Mouse (Mus musculus): ENCODE measurements around the gene Olfr1193. TPM values are rescaled to one million over a fixed set of nuclear protein-coding genes. Genes with fewer than 3 reads are reported as not detected.
"Not testable (repeated sequence)": the region's sequence is repeated elsewhere in the genome, so short reads cannot be mapped to it uniquely, and the experiment has no call there.

Gene Olfr1193
- polyA plus RNA-seq (2016; fragmentation: Nextera tagmentation; extraction: Ambion mirVana) = not detected in 2 replicates

DNA sequence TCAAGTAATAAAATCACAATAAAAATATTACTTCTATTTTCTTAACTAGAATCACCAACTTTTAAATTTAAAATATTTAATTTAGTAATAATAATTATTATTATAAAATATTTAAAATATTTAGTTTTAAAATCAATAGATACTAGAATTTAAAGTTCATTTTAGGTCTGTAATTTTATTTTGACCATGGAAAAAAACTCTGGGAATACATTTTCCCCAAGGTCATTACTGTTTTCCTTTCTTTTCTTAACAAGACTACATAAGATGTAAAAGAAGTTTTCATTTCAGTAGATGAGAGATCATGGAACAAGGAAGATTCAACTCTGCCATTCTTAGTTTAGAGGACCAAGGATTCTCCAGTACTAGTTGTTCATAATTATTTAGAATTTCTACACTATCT is at the start of gene Olfr1193:
TSS of gene Olfr1193 (plus strand) at position 301 of the 400 bp plus-strand sequence.
- not testable (repeated sequence) for DNase-seq (ENCODE audit: extremely low spot score, low spot score); H3K27me3 ChIP-seq (ENCODE audit: poor library complexity, severe bottlenecking); H3K4me3 ChIP-seq; H3K27ac ChIP-seq; H3K4me1 ChIP-seq; H3K9me3 ChIP-seq; H3K36me3 ChIP-seq (replicated peaks)

DNA sequence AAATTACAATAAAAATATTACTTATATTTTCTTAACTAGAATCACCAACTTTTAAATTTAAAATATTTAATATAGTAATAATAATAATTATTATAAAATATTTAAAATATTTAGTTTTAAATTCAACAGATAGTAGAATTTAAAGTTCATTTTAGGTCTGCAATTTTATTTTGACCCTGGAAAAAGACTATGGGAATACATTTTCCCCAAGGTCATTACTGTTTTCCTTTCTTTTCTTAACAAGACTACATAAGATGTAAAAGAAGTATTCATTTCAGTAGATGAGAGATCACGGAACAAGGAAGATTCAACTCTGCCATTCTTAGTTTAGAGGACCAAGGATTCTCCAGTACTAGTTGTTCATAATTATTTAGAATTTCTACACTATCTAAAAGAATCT is 35.2 kb upstream of the Olfr1193 start, which contains the start of gene Olfr1191-ps1:
TSS of gene Olfr1191-ps1 (plus strand) at position 301 of the 400 bp plus-strand sequence.
- H3K9me3 ChIP-seq; DNase-seq (ENCODE audit: extremely low spot score, low spot score); H3K4me1 ChIP-seq; H3K27ac ChIP-seq; H3K4me3 ChIP-seq; H3K27me3 ChIP-seq (ENCODE audit: poor library complexity, severe bottlenecking); H3K36me3 ChIP-seq (replicated peaks): not testable (repeated sequence)
- WGBS = 91% methylated on average over 1 of the region's 1 CpGs

DNA sequence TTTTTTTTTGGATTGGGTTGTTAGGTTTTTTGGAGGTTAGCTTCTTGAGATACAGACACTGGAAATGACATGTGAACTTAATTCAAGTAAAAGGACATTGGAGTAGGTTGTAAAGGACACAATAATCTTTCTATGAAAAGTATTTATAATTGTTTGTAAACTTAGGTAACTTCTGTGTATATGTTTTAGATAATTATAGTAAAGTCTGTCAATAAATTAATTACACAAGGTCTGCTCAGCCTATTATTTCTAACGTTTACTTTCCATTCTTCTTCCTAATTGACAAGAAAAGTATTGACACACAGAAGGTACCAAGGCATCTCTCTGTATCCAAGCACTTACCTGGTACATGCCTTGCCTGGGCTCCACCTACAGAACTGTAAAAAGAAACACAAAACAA is 27.2 kb upstream of the Olfr1193 start, which contains the start of gene Olfr1192-ps1:
TSS of gene Olfr1192-ps1 (plus strand) at position 301 of the 400 bp plus-strand sequence.
- WGBS = 38% methylated on average over 1 of the region's 1 CpGs
- H3K36me3 ChIP-seq (replicated peaks) = no peaks in the 10 kb centered on the region
- H3K4me1 ChIP-seq = no peaks in the 10 kb centered on the region
- DNase-seq (ENCODE audit: extremely low spot score, low spot score) = no peak
- H3K4me3 ChIP-seq = no peak within 1 kb of the TSS
- no peak within 1 kb of the TSS for H3K27ac ChIP-seq
- no peaks in the 10 kb centered on the region for H3K9me3 ChIP-seq
- no peaks in the 10 kb centered on the region for H3K27me3 ChIP-seq (ENCODE audit: poor library complexity, severe bottlenecking)

DNA sequence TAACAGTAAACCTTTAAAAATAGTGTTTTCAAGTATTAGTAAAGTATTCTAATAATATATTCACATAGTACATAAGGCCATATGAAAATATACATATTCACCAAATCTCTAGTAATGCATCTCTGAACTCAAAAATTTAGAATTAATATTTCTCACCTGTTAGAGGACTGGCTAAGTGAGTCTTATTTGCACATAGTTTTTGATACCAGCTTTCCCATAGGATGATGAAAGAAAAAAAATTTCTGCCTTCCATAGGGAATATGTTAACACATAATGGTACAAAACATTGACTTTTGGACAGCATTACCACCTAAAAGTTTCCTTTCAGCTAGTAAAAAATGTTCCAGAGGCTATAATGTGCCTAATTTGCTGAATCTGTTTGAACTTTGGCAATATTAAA is 13.7 kb downstream of the Olfr1193 start, which contains the start of gene Olfr1195:
TSS of gene Olfr1195 (minus strand) at position 101 of the 400 bp plus-strand sequence.
- Histone ChIP-seq H3K27ac (no peak within 1 kb of the TSS), H3K4me1 (no peaks in the 10 kb centered on the region), H3K9me3 (no peaks in the 10 kb centered on the region), H3K36me3 (replicated peaks) (no peaks in the 10 kb centered on the region), H3K27me3 (ENCODE audit: poor library complexity, severe bottlenecking) (no peaks in the 10 kb centered on the region), H3K4me3 (no peak within 1 kb of the TSS)
- DNase-seq (ENCODE audit: extremely low spot score, low spot score) = no peak

DNA sequence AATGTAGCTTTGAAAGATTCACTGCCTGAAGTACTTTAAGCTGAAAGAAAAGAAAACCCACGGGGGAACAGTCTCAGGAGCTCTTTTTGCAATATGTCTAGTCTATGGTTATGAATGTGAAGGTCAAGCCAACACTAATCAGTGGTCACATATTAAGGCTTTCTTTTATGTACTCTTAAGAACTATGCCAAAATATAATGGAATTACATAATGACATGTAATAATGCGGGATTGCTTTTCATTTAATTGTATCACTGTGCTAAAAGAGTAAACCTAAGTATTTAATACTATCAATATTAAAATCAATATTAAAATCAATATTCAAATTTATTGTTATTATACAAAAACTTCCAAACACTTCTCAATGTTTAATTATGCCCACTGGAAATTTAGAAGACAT is 29.1 kb downstream of the Olfr1193 start, which contains the start of gene Olfr1196:
TSS of gene Olfr1196 (minus strand) at position 101 of the 400 bp plus-strand sequence.
- no peak for DNase-seq (ENCODE audit: extremely low spot score, low spot score)

More for the DNA sequence above, 29.1 kb downstream of the Olfr1193 start, which contains the start of gene Olfr1196:
- WGBS = 86% methylated on average over 2 of the region's 2 CpGs
- no peaks in the 10 kb centered on the region for H3K9me3 ChIP-seq
- H3K4me1 ChIP-seq = no peaks in the 10 kb centered on the region
- H3K36me3 ChIP-seq (replicated peaks) = no peaks in the 10 kb centered on the region
- H3K4me3 ChIP-seq = no peak within 1 kb of the TSS
- no peaks in the 10 kb centered on the region for H3K27me3 ChIP-seq (ENCODE audit: poor library complexity, severe bottlenecking)
- H3K27ac ChIP-seq = no peak within 1 kb of the TSS

Other genes with a start within 250 kb of the Olfr1193 start
- not detected in 2 replicates for gene Olfr1181, start 249.5 kb upstream of the Olfr1193 start, polyA plus RNA-seq (2016; fragmentation: Nextera tagmentation; extraction: Ambion mirVana)
- not detected in 2 replicates for gene Gm13757, start 226.5 kb upstream of the Olfr1193 start, polyA plus RNA-seq (2016; fragmentation: Nextera tagmentation; extraction: Ambion mirVana)
- gene Olfr1183, start 220.8 kb upstream of the Olfr1193 start, polyA plus RNA-seq (2016; fragmentation: Nextera tagmentation; extraction: Ambion mirVana) = not detected in 2 replicates
- not detected in 2 replicates for gene Olfr1184, start 192.0 kb upstream of the Olfr1193 start, polyA plus RNA-seq (2016; fragmentation: Nextera tagmentation; extraction: Ambion mirVana)
- gene Olfr1185-ps1, start 182.3 kb upstream of the Olfr1193 start, polyA plus RNA-seq (2016; fragmentation: Nextera tagmentation; extraction: Ambion mirVana) = not detected in 2 replicates
- gene Olfr1186, start 157.1 kb upstream of the Olfr1193 start, polyA plus RNA-seq (2016; fragmentation: Nextera tagmentation; extraction: Ambion mirVana) = not detected in 2 replicates
- gene Olfr1188, start 118.7 kb upstream of the Olfr1193 start, polyA plus RNA-seq (2016; fragmentation: Nextera tagmentation; extraction: Ambion mirVana) = not detected in 2 replicates
- not detected in 2 replicates for gene Olfr1189, start 89.2 kb upstream of the Olfr1193 start, polyA plus RNA-seq (2016; fragmentation: Nextera tagmentation; extraction: Ambion mirVana)
- not detected in 2 replicates for gene Olfr1191-ps1, start 35.1 kb upstream of the Olfr1193 start, polyA plus RNA-seq (2016; fragmentation: Nextera tagmentation; extraction: Ambion mirVana)
- not detected in 2 replicates for gene Olfr1192-ps1, start 27.1 kb upstream of the Olfr1193 start, polyA plus RNA-seq (2016; fragmentation: Nextera tagmentation; extraction: Ambion mirVana)
- gene Olfr1195, start 13.6 kb downstream of the Olfr1193 start, polyA plus RNA-seq (2016; fragmentation: Nextera tagmentation; extraction: Ambion mirVana) = not detected in 2 replicates
- gene Olfr1196, start 29.0 kb downstream of the Olfr1193 start, polyA plus RNA-seq (2016; fragmentation: Nextera tagmentation; extraction: Ambion mirVana) = not detected in 2 replicates
- not detected in 2 replicates for gene Olfr1197, start 56.7 kb downstream of the Olfr1193 start, polyA plus RNA-seq (2016; fragmentation: Nextera tagmentation; extraction: Ambion mirVana)
- gene Olfr1198, start 75.7 kb downstream of the Olfr1193 start, polyA plus RNA-seq (2016; fragmentation: Nextera tagmentation; extraction: Ambion mirVana) = not detected in 2 replicates
- gene Olfr1199, start 84.8 kb downstream of the Olfr1193 start, polyA plus RNA-seq (2016; fragmentation: Nextera tagmentation; extraction: Ambion mirVana) = not detected in 2 replicates
- not detected in 2 replicates for gene Olfr1200, start 94.9 kb downstream of the Olfr1193 start, polyA plus RNA-seq (2016; fragmentation: Nextera tagmentation; extraction: Ambion mirVana)
- gene Olfr1201, start 117.4 kb downstream of the Olfr1193 start, polyA plus RNA-seq (2016; fragmentation: Nextera tagmentation; extraction: Ambion mirVana) = not detected in 2 replicates
- gene Olfr1202, start 138.9 kb downstream of the Olfr1193 start, polyA plus RNA-seq (2016; fragmentation: Nextera tagmentation; extraction: Ambion mirVana) = 0.04 TPM in 1 of 2 replicates, not detected in the other
- gene Olfr1205, start 154.1 kb downstream of the Olfr1193 start, polyA plus RNA-seq (2016; fragmentation: Nextera tagmentation; extraction: Ambion mirVana) = not detected in 2 replicates
- not detected in 2 replicates for gene Olfr1204, start 173.7 kb downstream of the Olfr1193 start, polyA plus RNA-seq (2016; fragmentation: Nextera tagmentation; extraction: Ambion mirVana)
- not detected in 2 replicates for gene Olfr1206, start 187.6 kb downstream of the Olfr1193 start, polyA plus RNA-seq (2016; fragmentation: Nextera tagmentation; extraction: Ambion mirVana)
- not detected in 2 replicates for gene Olfr1208, start 226.7 kb downstream of the Olfr1193 start, polyA plus RNA-seq (2016; fragmentation: Nextera tagmentation; extraction: Ambion mirVana)
- not detected in 2 replicates for gene Olfr1209, start 239.5 kb downstream of the Olfr1193 start, polyA plus RNA-seq (2016; fragmentation: Nextera tagmentation; extraction: Ambion mirVana)